Mouse (Mus musculus): ENCODE data around the gene Gm10073. TPM values are rescaled to one million over a fixed set of nuclear protein-coding genes. Genes with fewer than 3 reads are reported as not detected.

Gm10073 gene
- polyA plus RNA-seq, 1 experiment = 10.6 TPM

GRCm38 (mm10) chr8:106539193-106539592, 34.1 kb downstream of the Gm10073 start:
- Histone ChIP-seq H3K4me3 (replicated peaks) (no peak overlapping the region), H3K9me3 (no peaks in the 10 kb centered on the region), H3K4me1 (no peaks in the 10 kb centered on the region), H3K27me3 (replicated peaks) (peaks cover 18% of the 10 kb centered on the region), H3K36me3 (replicated peaks; ENCODE audit: low read length) (no peaks in the 10 kb centered on the region)
- no peak for TF ChIP-seq FLI1 (IDR thresholded peaks at IDR 0.05; ENCODE audit: low read length)
- no peak for TF ChIP-seq GATA1 (IDR thresholded peaks at IDR 0.05; ENCODE audit: borderline replicate concordance, low read length)

GRCm38 (mm10) chr8:106535448-106535847, 37.8 kb downstream of the Gm10073 start:
- no peak for TF ChIP-seq GATA1 (IDR thresholded peaks at IDR 0.05; ENCODE audit: borderline replicate concordance, low read length)
- H3K4me3 ChIP-seq (replicated peaks) = no peak overlapping the region
- no peaks in the 10 kb centered on the region for H3K4me1 ChIP-seq
- H3K27me3 ChIP-seq (replicated peaks) = peaks cover 16% of the 10 kb centered on the region
- H3K36me3 ChIP-seq (replicated peaks; ENCODE audit: low read length) = no peaks in the 10 kb centered on the region
- H3K9me3 ChIP-seq = no peaks in the 10 kb centered on the region

- no peaks in the 10 kb centered on the region for H3K4me1 ChIP-seq
- H3K9me3 ChIP-seq = no peaks in the 10 kb centered on the region
- TF ChIP-seq FLI1 (IDR thresholded peaks at IDR 0.05; ENCODE audit: low read length) (no peak), GATA1 (IDR thresholded peaks at IDR 0.05; ENCODE audit: borderline replicate concordance, low read length) (no peak)
- peaks cover 16% of the 10 kb centered on the region for H3K27me3 ChIP-seq (replicated peaks)
- H3K36me3 ChIP-seq (replicated peaks; ENCODE audit: low read length) = no peaks in the 10 kb centered on the region
- H3K4me3 ChIP-seq (replicated peaks) = no peak overlapping the region
Observed at GRCm38 (mm10) chr8:106534449-106534848, 38.8 kb downstream of the Gm10073 start.

- no peak overlapping the region for H3K4me3 ChIP-seq (replicated peaks)
- H3K36me3 ChIP-seq (replicated peaks; ENCODE audit: low read length) = no peaks in the 10 kb centered on the region
- peaks cover 13% of the 10 kb centered on the region for H3K27me3 ChIP-seq (replicated peaks)
- H3K4me1 ChIP-seq = no peaks in the 10 kb centered on the region
- no peak for TF ChIP-seq GATA1 (IDR thresholded peaks at IDR 0.05; ENCODE audit: borderline replicate concordance, low read length)
- no peak for TF ChIP-seq FLI1 (IDR thresholded peaks at IDR 0.05; ENCODE audit: low read length)
- H3K9me3 ChIP-seq = peaks cover 5% of the 10 kb centered on the region
Observed at GRCm38 (mm10) chr8:106533709-106534108, 39.6 kb downstream of the Gm10073 start.

GRCm38 (mm10) chr8:106530566-106530965, 42.7 kb downstream of the Gm10073 start:
- H3K27me3 ChIP-seq (replicated peaks) = peaks cover 4% of the 10 kb centered on the region
- TF ChIP-seq FLI1 (IDR thresholded peaks at IDR 0.05; ENCODE audit: low read length) (no peak), GATA1 (IDR thresholded peaks at IDR 0.05; ENCODE audit: borderline replicate concordance, low read length) (no peak)

GRCm38 (mm10) chr8:106529885-106530482, 43.3 kb downstream of the Gm10073 start:
- no peaks in the 10 kb centered on the region for H3K4me1 ChIP-seq
- TF ChIP-seq FLI1 (IDR thresholded peaks at IDR 0.05; ENCODE audit: low read length) = no peak
- TF ChIP-seq GATA1 (IDR thresholded peaks at IDR 0.05; ENCODE audit: borderline replicate concordance, low read length) = no peak
- H3K36me3 ChIP-seq (replicated peaks; ENCODE audit: low read length) = no peaks in the 10 kb centered on the region
- H3K27me3 ChIP-seq (replicated peaks) = peaks cover 4% of the 10 kb centered on the region
- peaks cover 23% of the 10 kb centered on the region for H3K9me3 ChIP-seq
- H3K4me3 ChIP-seq (replicated peaks) = no peak overlapping the region

More at GRCm38 (mm10) chr8:106530566-106530965, 42.7 kb downstream of the Gm10073 start:
- no peaks in the 10 kb centered on the region for H3K36me3 ChIP-seq (replicated peaks; ENCODE audit: low read length)
- no peak overlapping the region for H3K4me3 ChIP-seq (replicated peaks)
- no peaks in the 10 kb centered on the region for H3K4me1 ChIP-seq
- peaks cover 23% of the 10 kb centered on the region for H3K9me3 ChIP-seq

- no peak overlapping the region for H3K4me3 ChIP-seq (replicated peaks)
- H3K9me3 ChIP-seq = peaks cover 24% of the 10 kb centered on the region
- TF ChIP-seq GATA1 (IDR thresholded peaks at IDR 0.05; ENCODE audit: borderline replicate concordance, low read length) (no peak), FLI1 (IDR thresholded peaks at IDR 0.05; ENCODE audit: low read length) (no peak)
- peaks cover 4% of the 10 kb centered on the region for H3K27me3 ChIP-seq (replicated peaks)
- no peaks in the 10 kb centered on the region for H3K4me1 ChIP-seq
- H3K36me3 ChIP-seq (replicated peaks; ENCODE audit: low read length) = no peaks in the 10 kb centered on the region
Observed at GRCm38 (mm10) chr8:106528596-106529249, 44.5 kb downstream of the Gm10073 start.

- Histone ChIP-seq H3K4me3 (replicated peaks) (no peak overlapping the region), H3K27me3 (replicated peaks) (peaks cover 5% of the 10 kb centered on the region), H3K36me3 (replicated peaks; ENCODE audit: low read length) (no peaks in the 10 kb centered on the region), H3K9me3 (peaks cover 29% of the 10 kb centered on the region), H3K4me1 (no peaks in the 10 kb centered on the region)
- TF ChIP-seq FLI1 (IDR thresholded peaks at IDR 0.05; ENCODE audit: low read length) = no peak
Observed at GRCm38 (mm10) chr8:106527241-106528036, 45.8 kb downstream of the Gm10073 start.

GRCm38 (mm10) chr8:106526725-106527124, 46.5 kb downstream of the Gm10073 start:
- H3K36me3 ChIP-seq (replicated peaks; ENCODE audit: low read length) = no peaks in the 10 kb centered on the region
- H3K9me3 ChIP-seq = peaks cover 29% of the 10 kb centered on the region
- H3K27me3 ChIP-seq (replicated peaks) = peaks cover 4% of the 10 kb centered on the region
- H3K4me1 ChIP-seq = no peaks in the 10 kb centered on the region
- H3K4me3 ChIP-seq (replicated peaks) = no peak overlapping the region
- TF ChIP-seq FLI1 (IDR thresholded peaks at IDR 0.05; ENCODE audit: low read length) = no peak
- no peak for TF ChIP-seq GATA1 (IDR thresholded peaks at IDR 0.05; ENCODE audit: borderline replicate concordance, low read length)

Other genes starting within 250 kb of the Gm10073 start
- gene Smpd3, start 235.5 kb downstream of the Gm10073 start, polyA plus RNA-seq (2012; ENCODE audit: insufficient read depth, low replicate concordance) = not detected in 2 replicates
- gene Zfp90, start 158.1 kb downstream of the Gm10073 start, polyA plus RNA-seq (2012; ENCODE audit: insufficient read depth, low replicate concordance) = 0.78 TPM in 1 of 2 replicates, not detected in the other
- gene 6030452D12Rik, start 72.9 kb downstream of the Gm10073 start, polyA plus RNA-seq (2012; ENCODE audit: insufficient read depth, low replicate concordance) = not detected in 2 replicates
- gene Cdh3, start 62.6 kb downstream of the Gm10073 start, polyA plus RNA-seq (2012; ENCODE audit: insufficient read depth, low replicate concordance) = not detected in 2 replicates
- not detected in 2 replicates for gene Cdh1, start 29.9 kb upstream of the Gm10073 start, polyA plus RNA-seq (2012; ENCODE audit: insufficient read depth, low replicate concordance)
- 0.22 TPM in 1 of 2 replicates, not detected in the other for gene Tango6, start 109.6 kb upstream of the Gm10073 start, polyA plus RNA-seq (2012; ENCODE audit: insufficient read depth, low replicate concordance)